Mouse (Mus musculus) forebrain, postnatal 0 days (tissue): ENCODE data around the gene Efcab7. TPM values are rescaled to one million over a fixed set of nuclear protein-coding genes. Genes with fewer than 3 reads are reported as not detected.
A peak's percentile ranks its signal among the peaks of the same experiment; 100 is the strongest.

Experiments used
- ATAC-seq: fragments of 200-750 bp; cut with Nextera tagmentation; 2 replicates; pipeline ENCODE4 v1.8.0; 2017; ENCODE audit warnings: mild to moderate bottlenecking, moderate library complexity
- DNase-seq: peaks from one replicate; pipeline ENCODE4 v3.0.0-alpha.2; 2015
- H3K27ac ChIP-seq: fragments of 300-500 bp; sonication (generic); 2 replicates; pipeline ENCODE4 v1.5.1; 2014; ENCODE audit warnings: low read depth, mild to moderate bottlenecking, antibody characterized with exemption, low read length, moderate library complexity, mixed read lengths
- H3K27me3 ChIP-seq: fragments of 300-500 bp; sonication (generic); 2 replicates; pipeline ENCODE4 v1.6.1; 2014; ENCODE audit warnings: mild to moderate bottlenecking, low read length, mixed read lengths; ENCODE audit not compliant: insufficient read depth
- H3K36me3 ChIP-seq: fragments of 300-500 bp; sonication (generic); 2 replicates; pipeline ENCODE4 v1.6.1; 2014; ENCODE audit warnings: mild to moderate bottlenecking, moderate library complexity; ENCODE audit not compliant: insufficient read depth
- H3K4me1 ChIP-seq: fragments of 300-500 bp; sonication (generic); 2 replicates; pipeline ENCODE4 v1.6.1; 2014; ENCODE audit warnings: antibody characterized with exemption; ENCODE audit not compliant: insufficient read depth
- H3K4me2 ChIP-seq: fragments of 300-500 bp; sonication (generic); 2 replicates; pipeline ENCODE4 v1.6.1; 2014; ENCODE audit warnings: low read depth, mild to moderate bottlenecking, moderate library complexity
- H3K4me3 ChIP-seq: fragments of 300-500 bp; sonication (generic); 2 replicates; pipeline ENCODE4 v1.5.1; 2014; ENCODE audit warnings: low read depth, low read length, mixed read lengths
- H3K9ac ChIP-seq: fragments of 300-500 bp; sonication (generic); 2 replicates; pipeline ENCODE4 v1.6.1; 2014; ENCODE audit warnings: mild to moderate bottlenecking
- H3K9me3 ChIP-seq: fragments of 300-500 bp; sonication (generic); 2 replicates; pipeline ENCODE4 v1.6.1; 2016; ENCODE audit warnings: low read length
- CTCF ChIP-seq: sonication (generic); IDR thresholded peaks from 2 replicates; pipeline ENCODE4 v1.5.1; 2016; ENCODE audit warnings: antibody characterized with exemption, control low read depth, low read depth
- WGBS: fragments of 180-500 bp; shearing (Covaris S2); extraction: QIAGEN DNeasy Blood & Tissue Kit; methylation state at CpG from one replicate; pipeline ENCODE4 v1.1.7; 2014; 5-methylcytosine and 5-hydroxymethylcytosine counted together
- polyA plus RNA-seq: library from polyadenylated mRNA; unstranded; fragments of >200 nt; fragmentation: Nextera tagmentation; extraction: Ambion mirVana; gene quantifications from 2 replicates; pipeline ENCODE4 v1.2.1, GENCODE M21; 2015
- total RNA-seq: library from RNA; depleted of rRNA; stranded (reverse); fragments of >200 nt; gene quantifications from 2 replicates; pipeline ENCODE4 v1.2.3, GENCODE M21; 2014; rRNA removed

Gene Efcab7
- total and polyA plus RNA-seq, 2 experiments from 2014 or later = 12.0 to 17.1 TPM

DNA sequence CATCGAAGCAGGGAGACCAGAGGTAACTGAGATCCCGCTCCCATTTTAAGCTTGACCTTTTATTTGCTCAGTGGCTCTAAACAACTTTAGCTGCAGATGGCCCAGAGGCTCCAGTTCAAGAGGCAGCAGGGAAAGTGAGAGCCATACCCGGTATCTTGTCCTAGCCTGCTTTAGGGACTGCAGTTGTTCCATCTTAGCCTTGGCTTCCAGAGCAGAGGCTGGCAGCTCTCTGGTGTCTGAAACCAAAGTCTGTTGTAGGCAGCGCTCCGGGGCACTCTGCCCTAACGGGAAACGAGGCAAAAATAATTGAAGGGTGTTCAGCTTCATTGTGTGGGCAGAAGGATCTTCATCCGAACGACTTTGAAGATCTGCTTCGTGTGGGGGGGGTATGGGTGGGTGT lies 126.4 kb downstream of the Efcab7 start:
- Histone ChIP-seq H3K4me1 (no peaks in the 10 kb centered on the region), H3K9me3 (no peaks in the 10 kb centered on the region), H3K27me3 (no peaks in the 10 kb centered on the region), H3K36me3 (no peaks in the 10 kb centered on the region), H3K9ac (no peak overlapping the region), H3K27ac (no peak overlapping the region), H3K4me3 (no peak overlapping the region), H3K4me2 (no peak overlapping the region)
- no peak for ATAC-seq
- TF ChIP-seq CTCF = no peak
- no peak for DNase-seq
- 61% methylated on average over 10 of the region's 10 CpGs for WGBS

GRCm38 (mm10) chr4:99957186-99957585 lies 128.2 kb downstream of the Efcab7 start:
- no peaks in the 10 kb centered on the region for H3K36me3 ChIP-seq
- no peak for TF ChIP-seq CTCF
- no peaks in the 10 kb centered on the region for H3K4me1 ChIP-seq
- 70% methylated on average over 4 of the region's 4 CpGs for WGBS
- no peak overlapping the region for H3K9ac ChIP-seq
- DNase-seq (peak; percentile 45), ATAC-seq (no peak)
- no peak overlapping the region for H3K27ac ChIP-seq
- no peak overlapping the region for H3K4me3 ChIP-seq
- H3K4me2 ChIP-seq = no peak overlapping the region
- no peaks in the 10 kb centered on the region for H3K9me3 ChIP-seq
- H3K27me3 ChIP-seq = no peaks in the 10 kb centered on the region

DNA sequence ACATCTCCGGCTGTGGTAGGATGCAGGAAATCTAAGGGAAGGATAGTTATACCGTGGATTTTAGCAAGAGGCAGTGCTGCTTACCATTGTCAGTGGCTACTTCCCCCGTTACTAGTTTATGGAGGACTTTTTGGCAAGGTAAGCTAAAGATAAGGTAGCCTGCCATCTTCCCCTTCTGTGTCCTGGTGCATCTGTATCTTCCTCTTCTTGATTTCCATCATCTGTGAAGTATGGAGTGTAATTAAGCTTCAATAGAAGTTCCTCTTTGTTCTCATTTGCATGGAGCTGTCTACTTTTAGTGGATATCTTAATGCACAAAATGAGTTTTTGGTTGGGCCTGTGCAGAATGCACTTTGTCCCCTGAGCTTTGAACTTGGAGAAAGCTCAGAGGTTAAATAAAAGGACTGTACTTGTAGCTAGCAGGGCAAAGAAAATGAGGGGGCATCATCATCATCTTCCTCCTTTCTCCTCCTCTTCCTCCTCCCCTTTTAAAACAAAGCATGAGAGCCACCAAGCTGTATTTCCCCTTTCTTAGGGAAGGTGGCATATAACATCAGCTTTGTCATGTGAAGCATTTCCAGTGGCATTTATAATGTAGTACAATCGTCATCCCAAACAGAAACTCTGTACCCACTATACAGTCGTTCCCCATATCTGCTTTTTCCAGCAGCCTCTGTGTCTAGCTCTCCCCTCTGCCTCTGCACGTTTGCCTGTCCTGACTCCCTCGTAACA lies 129.3 kb downstream of the Efcab7 start:
- no peak overlapping the region for H3K27ac ChIP-seq
- H3K9ac ChIP-seq = no peak overlapping the region
- ATAC-seq = no peak
- no peaks in the 10 kb centered on the region for H3K4me1 ChIP-seq
- H3K9me3 ChIP-seq = no peaks in the 10 kb centered on the region
- H3K4me3 ChIP-seq = no peak overlapping the region
- H3K4me2 ChIP-seq = no peak overlapping the region
- no peak for DNase-seq
- H3K27me3 ChIP-seq = no peaks in the 10 kb centered on the region
- 76% methylated on average over 7 of the region's 7 CpGs for WGBS
- no peak for TF ChIP-seq CTCF
- H3K36me3 ChIP-seq = no peaks in the 10 kb centered on the region

- H3K9me3 ChIP-seq = no peaks in the 10 kb centered on the region
- no peaks in the 10 kb centered on the region for H3K4me1 ChIP-seq
- H3K4me2 ChIP-seq = no peak overlapping the region
- H3K4me3 ChIP-seq = no peak overlapping the region
- no peak for TF ChIP-seq CTCF
- no peak overlapping the region for H3K27ac ChIP-seq
- WGBS = 86% methylated on average over 3 of the region's 3 CpGs
- no peak overlapping the region for H3K9ac ChIP-seq
- DNase-seq (no peak), ATAC-seq (no peak)
- H3K27me3 ChIP-seq = no peaks in the 10 kb centered on the region
- H3K36me3 ChIP-seq = no peaks in the 10 kb centered on the region
Observed at GRCm38 (mm10) chr4:99959308-99959707, 130.3 kb downstream of the Efcab7 start.

Other genes with a start within 250 kb of the Efcab7 start
- 0.81 and 1.2 TPM in 2 replicates for gene Foxd3, start 172.9 kb upstream of the Efcab7 start, total RNA-seq
- 0.11 and 0.36 TPM in 2 replicates for gene Foxd3, start 172.9 kb upstream of the Efcab7 start, polyA plus RNA-seq
- gene Alg6, start 113.5 kb upstream of the Efcab7 start, total RNA-seq = 13.0 and 18.2 TPM in 2 replicates
- gene Alg6, start 113.5 kb upstream of the Efcab7 start, polyA plus RNA-seq = 6.3 and 9.8 TPM in 2 replicates
- 52.5 and 73.5 TPM in 2 replicates for gene Pgm1, start 100.2 kb downstream of the Efcab7 start, total RNA-seq
- gene Pgm1, start 100.2 kb downstream of the Efcab7 start, polyA plus RNA-seq = 52.8 and 64.6 TPM in 2 replicates
- gene Itgb3bp, start 100.6 kb downstream of the Efcab7 start, total RNA-seq = 2.9 and 4.5 TPM in 2 replicates
- 10.7 and 11.3 TPM in 2 replicates for gene Itgb3bp, start 100.6 kb downstream of the Efcab7 start, polyA plus RNA-seq